ENCODE assay signal across 22 mouse cellular contexts in the genomic region with DNA sequence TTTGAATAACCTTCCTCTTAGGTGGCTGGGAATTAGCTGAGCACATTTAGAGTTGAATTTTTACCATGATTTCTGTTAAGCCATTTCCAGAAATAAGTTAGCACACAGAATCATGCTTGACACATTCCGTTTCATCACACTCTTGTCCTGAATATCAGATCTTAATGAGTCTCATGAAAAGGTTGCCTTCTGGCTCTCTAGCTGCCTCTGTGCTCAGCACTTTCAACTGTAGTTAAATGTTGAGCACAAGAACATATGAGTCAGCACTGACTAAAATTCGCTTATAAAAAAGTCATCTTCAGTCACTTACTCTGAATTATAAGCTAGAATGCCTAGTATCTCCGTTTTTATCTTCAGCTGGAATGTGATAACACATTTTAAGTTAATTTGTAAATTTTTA.
DNase-seq lines count a peak whose midpoint lies in the region; TF ChIP-seq lines count a peak whose summit lies in the region.
"Had no signal": no experiment of that assay in that cellular context is flagged by ENCODE, and none has a peak within 500 bp of the region (broad histone marks: within the 10 kb centered on the region; RNA-seq: fewer than 3 reads in every experiment).

No protein-coding gene starts in this region.

- no peak overlapping the region for H3K27ac ChIP-seq in thymus, adult 2 months (ENCODE audit: control insufficient read depth, insufficient read depth, low read length)
- H3K27ac ChIP-seq: embryonic facial prominence, embryonic 15.5 days; forebrain, embryonic 10.5 days; heart, embryonic 10.5 days; hindbrain, embryonic 12.5 days had no signal

- peak; percentile 3 to 4 for DNase-seq in layer of hippocampus, adult 8-10 months (ENCODE audit: low spot score in 2 of 2)
- DNase-seq in layer of hippocampus, postnatal 10 days (ENCODE audit: low spot score in 2 of 2) = no peak
- DNase-seq in left cerebral cortex, adult 9 months (ENCODE audit: low spot score in 2 of 2) = peak; percentile 2 to 16
- no peak for DNase-seq in left cerebral cortex, postnatal 36 days (ENCODE audit: low spot score in 2 of 2)
- DNase-seq in 3T3-L1 (ENCODE audit: low read depth, low spot score) = peak; percentile 9
- DNase-seq in brain, adult 2 months (ENCODE audit: low read depth, low spot score) = peak; percentile 70
- no peak for DNase-seq in thymus, adult 2 months
- DNase-seq: adrenal gland, adult 8-10 months; adrenal gland, postnatal 36 days; cerebellum, adult 11 months; cerebellum, adult 8-10 months; cerebellum, postnatal 14 days; embryo, embryonic 11 days; gastrocnemius, postnatal 36 days; heart, adult 18-20 months; heart, postnatal 10 days; heart, postnatal 4 days had no signal

- no peaks in the 10 kb centered on the region for H3K4me1 ChIP-seq in thymus, adult 2 months (replicated peaks; ENCODE audit: control insufficient read depth, insufficient read depth, low read length)
- H3K4me1 ChIP-seq: embryonic facial prominence, embryonic 15.5 days; forebrain, embryonic 10.5 days; heart, embryonic 10.5 days; hindbrain, embryonic 12.5 days had no signal

- no peaks in the 10 kb centered on the region for H3K36me3 ChIP-seq in thymus, adult 2 months (ENCODE audit: control insufficient read depth, insufficient read depth, low read length)
- H3K36me3 ChIP-seq: embryonic facial prominence, embryonic 15.5 days; forebrain, embryonic 10.5 days; heart, embryonic 10.5 days; hindbrain, embryonic 12.5 days had no signal

- no peaks in the 10 kb centered on the region for H3K27me3 ChIP-seq in thymus, adult 2 months (ENCODE audit: control insufficient read depth, insufficient read depth, low read length)
- H3K27me3 ChIP-seq: embryonic facial prominence, embryonic 15.5 days; hindbrain, embryonic 12.5 days had no signal

- no peak for TF ChIP-seq CTCF in thymus, adult 2 months (IDR thresholded peaks at IDR 0.05; ENCODE audit: borderline replicate concordance, control insufficient read depth, extremely low read depth, insufficient read depth, low read length, poor library complexity)

- no peak overlapping the region for H3K4me3 ChIP-seq in thymus, adult 2 months (ENCODE audit: control insufficient read depth, insufficient read depth, low read length)
- H3K4me3 ChIP-seq: embryonic facial prominence, embryonic 15.5 days; erythroblast, embryonic 14.5 days; forebrain, embryonic 10.5 days; heart, embryonic 10.5 days; hindbrain, embryonic 12.5 days had no signal

- intact Hi-C loops in left cerebral cortex, postnatal 36 days (cut with DNase I) = no loop called here

- 75% methylated on average over 3 of the region's 3 CpGs for WGBS in thymus, adult 2 months

- no peak for TF ChIP-seq POLR2A in thymus, adult 2 months (IDR thresholded peaks at IDR 0.05; ENCODE audit: control insufficient read depth, extremely low read depth, insufficient read depth, low read length, poor library complexity)

Comparison
In these comparisons a context has a peak if more than half of its experiments do, and no peak if none do; other contexts are left out.
1. DNase-seq: peak in layer of hippocampus, adult 8-10 months (2 of 2), left cerebral cortex, adult 9 months (2 of 2), 3T3-L1 (single experiment) and brain, adult 2 months (single experiment); none in layer of hippocampus, postnatal 10 days (0 of 2), left cerebral cortex, postnatal 36 days (0 of 2) and thymus, adult 2 months (single experiment).